Mouse (Mus musculus): ENCODE measurements around the gene Vmn1r210. TPM values are rescaled to one million over a fixed set of nuclear protein-coding genes. Genes with fewer than 3 reads are reported as not detected.
"Not testable (repeated sequence)": the region's sequence is repeated elsewhere in the genome, so short reads cannot be mapped to it uniquely, and the experiment has no call there.

The Vmn1r210 gene
- polyA plus RNA-seq (2017; shearing (Covaris generic)) = not detected

GRCm38 (mm10) chr13:22831248-22831647 is at the start of gene Vmn1r210:
TSS of gene Vmn1r210 (minus strand) at chr13:22831348.
- ATAC-seq = no peak

- ATAC-seq = no peak
Measured at GRCm38 (mm10) chr13:22879257-22879656, 48.1 kb upstream of the Vmn1r210 start.

GRCm38 (mm10) chr13:22857461-22857860 is 26.3 kb upstream of the Vmn1r210 start, which contains the start of gene Vmn1r211:
TSS of gene Vmn1r211 (minus strand) at chr13:22857561.
- ATAC-seq = no peak

- ATAC-seq = no peak
Measured at GRCm38 (mm10) chr13:22854760-22855159, 23.6 kb upstream of the Vmn1r210 start.

- no peak for ATAC-seq
Measured at GRCm38 (mm10) chr13:22846798-22847197, 15.7 kb upstream of the Vmn1r210 start.

GRCm38 (mm10) chr13:22844304-22844703 is 13.2 kb upstream of the Vmn1r210 start:
- ATAC-seq = not testable (repeated sequence)

GRCm38 (mm10) chr13:22829395-22829794 is 1.8 kb downstream of the Vmn1r210 start:
- not testable (repeated sequence) for ATAC-seq

- ATAC-seq = not testable (repeated sequence)
Measured at GRCm38 (mm10) chr13:22821601-22822000, 9.5 kb downstream of the Vmn1r210 start.

GRCm38 (mm10) chr13:22809582-22809981 is 21.6 kb downstream of the Vmn1r210 start, which contains the start of gene Vmn1r209:
TSS of gene Vmn1r209 (minus strand) at chr13:22809682.
- not testable (repeated sequence) for ATAC-seq

- not testable (repeated sequence) for ATAC-seq
Measured at GRCm38 (mm10) chr13:22788096-22788495, 43.1 kb downstream of the Vmn1r210 start.

GRCm38 (mm10) chr13:22784159-22784558 is 47.0 kb downstream of the Vmn1r210 start:
- ATAC-seq = not testable (repeated sequence)

GRCm38 (mm10) chr13:22777300-22777699 is 53.8 kb downstream of the Vmn1r210 start, which contains the start of gene Vmn1r208:
TSS of gene Vmn1r208 (minus strand) at chr13:22777400.
- ATAC-seq = not testable (repeated sequence)

Other genes starting within 250 kb of the Vmn1r210 start
- gene Vmn1r205, start 238.3 kb downstream of the Vmn1r210 start, polyA plus RNA-seq (2017; shearing (Covaris generic)) = not detected
- gene Vmn1r206, start 207.1 kb downstream of the Vmn1r210 start, polyA plus RNA-seq (2017; shearing (Covaris generic)) = not detected
- under 1 TPM in 1 of 3 experiments, not detected in 2; 0.08 TPM for gene Vmn1r207-ps, start 101.7 kb downstream of the Vmn1r210 start, polyA plus RNA-seq (2017; shearing (Covaris generic))
- not detected for gene Vmn1r208, start 53.9 kb downstream of the Vmn1r210 start, polyA plus RNA-seq (2017; shearing (Covaris generic))
- gene Vmn1r209, start 21.7 kb downstream of the Vmn1r210 start, polyA plus RNA-seq (2017; shearing (Covaris generic)) = not detected
- gene Vmn1r211, start 26.2 kb upstream of the Vmn1r210 start, polyA plus RNA-seq (2017; shearing (Covaris generic)) = not detected
- not detected for gene Vmn1r212, start 52.9 kb upstream of the Vmn1r210 start, polyA plus RNA-seq (2017; shearing (Covaris generic))
- not detected for gene Vmn1r213, start 176.3 kb upstream of the Vmn1r210 start, polyA plus RNA-seq (2017; shearing (Covaris generic))
- under 1 TPM in 1 of 3 experiments, not detected in 2; 0.52 TPM for gene Vmn1r214, start 199.1 kb upstream of the Vmn1r210 start, polyA plus RNA-seq (2017; shearing (Covaris generic))
- gene Vmn1r215, start 236.7 kb upstream of the Vmn1r210 start, polyA plus RNA-seq (2017; shearing (Covaris generic)) = not detected

Measured in inflammation-experienced regulatory T-cells, adult 6 months (primary cell).